Mouse (Mus musculus) myocyte (in vitro differentiated cells): ENCODE results near the gene Insrr.

ENCODE experiments used
- POLR2A ChIP-seq: IDR thresholded peaks from one replicate; pipeline ENCODE4 v1.6.1; 2011; ENCODE audit warnings: low read depth, mild to moderate bottlenecking, control low read depth, moderate library complexity; ENCODE audit not compliant: insufficient read length
- POLR2AphosphoS2 ChIP-seq: IDR thresholded peaks from one replicate; pipeline ENCODE4 v1.6.1; 2011; ENCODE audit warnings: low read depth, control low read depth; ENCODE audit not compliant: insufficient read length

- no peak for TF ChIP-seq POLR2AphosphoS2
- TF ChIP-seq POLR2A, result no peak
These were observed 44.1 kb downstream of the Insrr start for GRCm38 (mm10) chr3:87840858-87841257.
